Mouse (Mus musculus) hindbrain, embryonic 11.5 days (tissue): Measurements from ENCODE around the gene Nckap5. TPM values are rescaled to one million over a fixed set of nuclear protein-coding genes. Genes with fewer than 3 reads are reported as not detected.
A peak's percentile ranks its signal among the peaks of the same experiment; 100 is the strongest.

ENCODE experiments used
- ATAC-seq: fragments of 200-750 bp; cut with Nextera tagmentation; 2 replicates; pipeline ENCODE4 v1.8.0; 2017; ENCODE audit warnings: mild to moderate bottlenecking, moderate TSS enrichment, moderate library complexity; ENCODE audit not compliant: low FRiP score
- DNase-seq: peaks from one replicate; pipeline ENCODE4 v3.0.0-alpha.2; 2015; ENCODE audit warnings: low spot score
- H3K27ac ChIP-seq: fragments of 300-500 bp; sonication (generic); 2 replicates; pipeline ENCODE4 v1.5.1; 2014; ENCODE audit warnings: mild to moderate bottlenecking, low read depth, low read length
- H3K27me3 ChIP-seq: fragments of 300-500 bp; sonication (generic); 2 replicates; pipeline ENCODE4 v1.6.1; 2014; ENCODE audit warnings: mild to moderate bottlenecking, low read length, moderate library complexity, mixed read lengths; ENCODE audit not compliant: control insufficient read depth, insufficient read depth
- H3K36me3 ChIP-seq: fragments of 300-500 bp; sonication (generic); 2 replicates; pipeline ENCODE4 v1.6.1; 2014; ENCODE audit warnings: mild to moderate bottlenecking, low read length, moderate library complexity, mixed read lengths; ENCODE audit not compliant: control insufficient read depth, insufficient read depth
- H3K4me1 ChIP-seq: fragments of 300-500 bp; sonication (generic); replicated peaks from 2 replicates; pipeline ENCODE4 v1.6.1; 2014; ENCODE audit warnings: low read length, mixed read lengths; ENCODE audit not compliant: control insufficient read depth, insufficient read depth
- H3K4me2 ChIP-seq: fragments of 300-500 bp; sonication (generic); replicated peaks from 2 replicates; pipeline ENCODE4 v1.6.1; 2014; ENCODE audit warnings: mild to moderate bottlenecking, low read depth, low read length
- H3K4me3 ChIP-seq: fragments of 300-500 bp; sonication (generic); 2 replicates; pipeline ENCODE4 v1.5.1; 2014; ENCODE audit warnings: low read depth, low read length
- H3K9ac ChIP-seq: fragments of 300-500 bp; sonication (generic); 2 replicates; pipeline ENCODE4 v1.6.1; 2014; ENCODE audit warnings: low read depth, low read length
- H3K9me3 ChIP-seq: fragments of 300-500 bp; sonication (generic); 2 replicates; pipeline ENCODE4 v1.6.1; 2016; ENCODE audit warnings: low read length; ENCODE audit not compliant: control insufficient read depth
- WGBS: fragments of 180-500 bp; shearing (Covaris S2); extraction: QIAGEN DNeasy Blood & Tissue Kit; methylation state at CpG from one replicate; pipeline ENCODE4 v1.1.7; 2014; 5-methylcytosine and 5-hydroxymethylcytosine counted together
- polyA plus RNA-seq: library from polyadenylated mRNA; unstranded; fragments of >200 nt; fragmentation: Nextera tagmentation; extraction: Ambion mirVana; gene quantifications from 2 replicates; pipeline ENCODE4 v1.2.1, GENCODE M21; 2014

Nckap5 gene
- polyA plus RNA-seq, 1 experiment from 2014 or later, result 23.5 TPM

- DNase-seq, result no peak
These were observed 222.0 kb downstream of the Nckap5 start for GRCm38 (mm10) chr1:126608586-126608985.

GRCm38 (mm10) chr1:126606189-126607080 is 224.2 kb downstream of the Nckap5 start:
- Histone ChIP-seq H3K9me3 (no peaks in the 10 kb centered on the region), H3K36me3 (no peaks in the 10 kb centered on the region), H3K4me1 (no peaks in the 10 kb centered on the region; the same call in 1 of the 2 replicates), H3K9ac (no peak overlapping the region), H3K27me3 (no peaks in the 10 kb centered on the region), H3K27ac (no peak overlapping the region), H3K4me3 (no peak overlapping the region), H3K4me2 (no peak overlapping the region)
- no peak for DNase-seq
- peak; percentile 72 for ATAC-seq
- 50% methylated on average over 14 of the region's 14 CpGs for WGBS

More at GRCm38 (mm10) chr1:126608586-126608985, 222.0 kb downstream of the Nckap5 start:
- Histone ChIP-seq H3K9me3 (no peaks in the 10 kb centered on the region), H3K36me3 (no peaks in the 10 kb centered on the region), H3K9ac (no peak overlapping the region), H3K4me1 (no peaks in the 10 kb centered on the region; the same call in 1 of the 2 replicates), H3K27ac (no peak overlapping the region), H3K4me2 (no peak overlapping the region), H3K4me3 (no peak overlapping the region), H3K27me3 (no peaks in the 10 kb centered on the region)
- 91% methylated on average over 4 of the region's 4 CpGs for WGBS
- no peak for ATAC-seq

- Histone ChIP-seq H3K36me3 (no peaks in the 10 kb centered on the region), H3K4me3 (no peak overlapping the region), H3K27me3 (no peaks in the 10 kb centered on the region), H3K9ac (no peak overlapping the region), H3K4me1 (no peaks in the 10 kb centered on the region; the same call in 1 of the 2 replicates), H3K9me3 (no peaks in the 10 kb centered on the region), H3K4me2 (no peak overlapping the region), H3K27ac (no peak overlapping the region)
- ATAC-seq (no peak), DNase-seq (no peak)
- WGBS, result 86% methylated on average over 9 of the region's 9 CpGs
These were observed 226.0 kb downstream of the Nckap5 start for GRCm38 (mm10) chr1:126604551-126604950.

- WGBS, result 92% methylated on average over 7 of the region's 7 CpGs
- no peaks in the 10 kb centered on the region for H3K36me3 ChIP-seq
- H3K4me1 ChIP-seq, result no peaks in the 10 kb centered on the region; the same call in 1 of the 2 replicates
- H3K27ac ChIP-seq, result no peak overlapping the region
- no peak overlapping the region for H3K4me3 ChIP-seq
- H3K9ac ChIP-seq, result no peak overlapping the region
- H3K27me3 ChIP-seq, result no peaks in the 10 kb centered on the region
- DNase-seq (no peak), ATAC-seq (no peak)
- H3K9me3 ChIP-seq, result no peaks in the 10 kb centered on the region
- no peak overlapping the region for H3K4me2 ChIP-seq
These were observed 226.7 kb downstream of the Nckap5 start for GRCm38 (mm10) chr1:126603771-126604515.

GRCm38 (mm10) chr1:126600596-126600995 is 230.0 kb downstream of the Nckap5 start:
- WGBS, result 50% methylated on average over 4 of the region's 4 CpGs
- ATAC-seq (0 out of 2 replicates have a peak, but pooled peaks have one; percentile 17), DNase-seq (no peak)
- no peak overlapping the region for H3K4me3 ChIP-seq
- H3K36me3 ChIP-seq, result no peaks in the 10 kb centered on the region
- no peaks in the 10 kb centered on the region for H3K27me3 ChIP-seq
- H3K9ac ChIP-seq, result no peak overlapping the region
- no peak overlapping the region for H3K27ac ChIP-seq
- H3K4me2 ChIP-seq, result no peak overlapping the region
- no peaks in the 10 kb centered on the region for H3K4me1 ChIP-seq
- no peaks in the 10 kb centered on the region for H3K9me3 ChIP-seq

GRCm38 (mm10) chr1:126597376-126597775 is 233.2 kb downstream of the Nckap5 start:
- H3K4me1 ChIP-seq, result no peaks in the 10 kb centered on the region
- DNase-seq (peak; percentile 50), ATAC-seq (peak; percentile 67; the same call in 1 of the 2 replicates)
- no peak overlapping the region for H3K9ac ChIP-seq
- no peak overlapping the region for H3K27ac ChIP-seq
- H3K27me3 ChIP-seq, result no peaks in the 10 kb centered on the region
- H3K9me3 ChIP-seq, result no peaks in the 10 kb centered on the region
- 48% methylated on average over 3 of the region's 3 CpGs for WGBS
- H3K4me2 ChIP-seq, result no peak overlapping the region
- H3K4me3 ChIP-seq, result no peak overlapping the region
- no peaks in the 10 kb centered on the region for H3K36me3 ChIP-seq

- H3K36me3 ChIP-seq, result no peaks in the 10 kb centered on the region
- H3K4me1 ChIP-seq, result no peaks in the 10 kb centered on the region
- 85% methylated on average over 3 of the region's 3 CpGs for WGBS
- no peaks in the 10 kb centered on the region for H3K9me3 ChIP-seq
- ATAC-seq (no peak), DNase-seq (no peak)
- H3K4me3 ChIP-seq, result no peak overlapping the region
- H3K9ac ChIP-seq, result no peak overlapping the region
- H3K27ac ChIP-seq, result no peak overlapping the region
- H3K4me2 ChIP-seq, result no peak overlapping the region
- H3K27me3 ChIP-seq, result no peaks in the 10 kb centered on the region
These were observed 235.8 kb downstream of the Nckap5 start for GRCm38 (mm10) chr1:126594796-126595195.

GRCm38 (mm10) chr1:126593044-126593805 is 237.4 kb downstream of the Nckap5 start:
- DNase-seq (no peak), ATAC-seq (no peak)
- no peak overlapping the region for H3K27ac ChIP-seq
- H3K27me3 ChIP-seq, result no peaks in the 10 kb centered on the region
- H3K4me2 ChIP-seq, result no peak overlapping the region
- H3K4me3 ChIP-seq, result no peak overlapping the region
- H3K9ac ChIP-seq, result no peak overlapping the region
- no peaks in the 10 kb centered on the region for H3K4me1 ChIP-seq
- H3K9me3 ChIP-seq, result no peaks in the 10 kb centered on the region
- H3K36me3 ChIP-seq, result no peaks in the 10 kb centered on the region
- WGBS, result 77% methylated on average over 7 of the region's 7 CpGs
